Mouse (Mus musculus) small intestine, adult 2 months (tissue): Measurements from ENCODE around the gene Gp9. TPM values are rescaled to one million over a fixed set of nuclear protein-coding genes. Genes with fewer than 3 reads are reported as not detected.

Source experiments
- H3K27ac ChIP-seq: fragments of 200-500 bp; 2 replicates; pipeline ENCODE4 v1.5.1; 2012; ENCODE audit warnings: low read depth, low read length, control low read depth, inconsistent platforms; ENCODE audit not compliant: insufficient read depth
- H3K27me3 ChIP-seq: fragments of 200-500 bp; 2 replicates; pipeline ENCODE4 v1.6.1; 2012; ENCODE audit warnings: mild to moderate bottlenecking, moderate library complexity, low read length, inconsistent platforms; ENCODE audit not compliant: control insufficient read depth, insufficient read depth
- H3K36me3 ChIP-seq: fragments of 200-500 bp; 2 replicates; pipeline ENCODE4 v1.6.1; 2012; ENCODE audit warnings: mild to moderate bottlenecking, low read length, control low read depth, inconsistent platforms; ENCODE audit not compliant: control insufficient read depth, insufficient read depth
- H3K4me1 ChIP-seq: fragments of 200-500 bp; 2 replicates; pipeline ENCODE4 v1.6.1; 2012; ENCODE audit warnings: low read length, inconsistent platforms, mixed read lengths; ENCODE audit not compliant: control insufficient read depth, insufficient read depth, insufficient read length
- H3K4me3 ChIP-seq: fragments of 200-500 bp; 2 replicates; pipeline ENCODE4 v1.5.1; 2012; ENCODE audit warnings: low read depth, mild to moderate bottlenecking, control low read depth, inconsistent platforms, low read length, moderate library complexity
- CTCF ChIP-seq: fragments of 200-500 bp; IDR thresholded peaks from 2 replicates; pipeline ENCODE4 v1.5.1; 2012; ENCODE audit warnings: low read depth, mild to moderate bottlenecking, control low read depth, inconsistent platforms, low read length, moderate library complexity, mixed read lengths; ENCODE audit not compliant: insufficient replicate concordance, insufficient read length; ENCODE audit errors: extremely low read depth
- POLR2A ChIP-seq: fragments of 200-500 bp; IDR thresholded peaks from 2 replicates; pipeline ENCODE4 v1.6.1; 2012; ENCODE audit warnings: low read depth, mild to moderate bottlenecking, control low read depth, inconsistent platforms, low read length, moderate library complexity
- WGBS: fragments of 180-500 bp; shearing (Covaris S2); methylation state at CpG from one replicate; pipeline ENCODE4 v1.1.7; 2018; 5-methylcytosine and 5-hydroxymethylcytosine counted together
- polyA plus RNA-seq: library from polyadenylated mRNA; depleted of rRNA; stranded (reverse); fragments of >200 nt; gene quantifications from 2 replicates; pipeline ENCODE4 v1.2.3, GENCODE M21; 2012

Gp9 gene
- polyA plus RNA-seq, 1 experiment: not detected

- Histone ChIP-seq H3K36me3 (no peaks in the 10 kb centered on the region), H3K4me3 (no peak overlapping the region), H3K27me3 (no peaks in the 10 kb centered on the region), H3K4me1 (no peaks in the 10 kb centered on the region), H3K27ac (no peak overlapping the region)
- 78% methylated on average over 6 of the region's 6 CpGs for WGBS
- no peak for TF ChIP-seq CTCF
- no peak for TF ChIP-seq POLR2A
These were observed 29.3 kb upstream of the Gp9 start for GRCm38 (mm10) chr6:87748531-87748930.

- Histone ChIP-seq H3K27me3 (no peaks in the 10 kb centered on the region), H3K36me3 (no peaks in the 10 kb centered on the region), H3K4me1 (no peaks in the 10 kb centered on the region), H3K4me3 (no peak overlapping the region), H3K27ac (no peak overlapping the region)
- TF ChIP-seq POLR2A: no peak
- WGBS: 78% methylated on average over 8 of the region's 8 CpGs
These were observed 27.5 kb upstream of the Gp9 start for GRCm38 (mm10) chr6:87750184-87750910.

GRCm38 (mm10) chr6:87751574-87751973 is 26.3 kb upstream of the Gp9 start:
- Histone ChIP-seq H3K36me3 (no peaks in the 10 kb centered on the region), H3K27me3 (no peaks in the 10 kb centered on the region), H3K4me1 (no peaks in the 10 kb centered on the region), H3K4me3 (no peak overlapping the region), H3K27ac (no peak overlapping the region)
- 86% methylated on average over 6 of the region's 6 CpGs for WGBS
- TF ChIP-seq POLR2A (no peak), CTCF (no peak)

- Histone ChIP-seq H3K27ac (no peak overlapping the region), H3K4me1 (no peaks in the 10 kb centered on the region), H3K4me3 (no peak overlapping the region), H3K36me3 (no peaks in the 10 kb centered on the region), H3K27me3 (no peaks in the 10 kb centered on the region)
- TF ChIP-seq CTCF: no peak
- no peak for TF ChIP-seq POLR2A
- WGBS: 89% methylated on average over 4 of the region's 4 CpGs
These were observed 22.7 kb upstream of the Gp9 start for GRCm38 (mm10) chr6:87755196-87755595.

- Histone ChIP-seq H3K4me3 (no peak overlapping the region), H3K4me1 (no peaks in the 10 kb centered on the region), H3K27me3 (no peaks in the 10 kb centered on the region), H3K36me3 (no peaks in the 10 kb centered on the region), H3K27ac (no peak overlapping the region)
- TF ChIP-seq POLR2A: no peak
- TF ChIP-seq CTCF: no peak
- WGBS: 89% methylated on average over 8 of the region's 8 CpGs
These were observed 21.0 kb upstream of the Gp9 start for GRCm38 (mm10) chr6:87756896-87757295.

- H3K4me1 ChIP-seq: no peaks in the 10 kb centered on the region
- no peaks in the 10 kb centered on the region for H3K36me3 ChIP-seq
- H3K4me3 ChIP-seq: no peak overlapping the region
- no peak for TF ChIP-seq CTCF
- TF ChIP-seq POLR2A: no peak
- no peak overlapping the region for H3K27ac ChIP-seq
- H3K27me3 ChIP-seq: no peaks in the 10 kb centered on the region
- WGBS: 23% methylated on average over 3 of the region's 3 CpGs
These were observed 18.5 kb upstream of the Gp9 start for GRCm38 (mm10) chr6:87759404-87759803.

GRCm38 (mm10) chr6:87759850-87760249 is 18.0 kb upstream of the Gp9 start:
- H3K36me3 ChIP-seq: no peaks in the 10 kb centered on the region
- no peak overlapping the region for H3K27ac ChIP-seq
- no peak overlapping the region for H3K4me3 ChIP-seq
- no peaks in the 10 kb centered on the region for H3K27me3 ChIP-seq
- no peaks in the 10 kb centered on the region for H3K4me1 ChIP-seq
- WGBS: 48% methylated on average over 3 of the region's 3 CpGs
- TF ChIP-seq POLR2A: no peak
